Comparison of ENCODE assay signal across 14 mouse cellular contexts in the genomic region with DNA sequence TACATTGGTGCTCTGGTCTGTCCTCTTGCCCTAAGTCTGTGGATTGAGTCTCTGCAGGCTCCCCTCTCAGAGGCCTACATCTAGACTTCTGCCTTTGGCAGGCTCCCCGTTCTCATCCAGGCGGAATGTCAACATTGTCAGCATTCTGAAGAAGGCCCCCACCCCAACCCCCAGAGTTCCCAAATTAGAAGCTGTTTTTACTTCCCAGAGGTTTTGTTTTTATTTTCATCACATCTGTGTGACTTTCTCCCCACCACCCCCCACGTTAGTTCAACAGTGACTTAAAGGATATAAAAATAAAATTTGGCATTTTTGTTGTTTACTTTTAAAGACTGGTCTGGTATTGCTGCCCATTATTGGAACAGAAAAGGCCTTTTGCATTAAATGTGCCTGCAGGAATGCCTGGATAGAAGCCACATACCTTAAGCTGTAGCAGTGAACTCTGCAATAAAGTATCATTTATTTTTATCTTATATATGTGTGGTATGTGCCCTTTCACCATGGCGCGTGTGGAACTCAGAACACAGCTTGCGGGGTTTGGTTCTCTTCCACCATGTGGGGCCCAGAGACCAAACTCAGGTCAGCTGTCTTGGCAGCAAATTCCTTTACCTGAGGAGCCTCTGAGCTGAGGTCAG. TPM values are rescaled to one million over a fixed set of nuclear protein-coding genes. Genes with fewer than 3 reads are reported as not detected.
DNase-seq lines count a peak whose midpoint lies in the region; ATAC-seq and TF ChIP-seq lines count a peak whose summit lies in the region.
"Had no signal": no experiment of that assay in that cellular context is flagged by ENCODE, and none has a peak within 500 bp of the region (broad histone marks: within the 10 kb centered on the region; RNA-seq: fewer than 3 reads in every experiment).

No protein-coding gene starts in this region.

- no peak for ATAC-seq in embryonic facial prominence, embryonic 12.5 days (ENCODE audit: insufficient number of reproducible peaks, insufficient read depth, low FRiP score, low TSS enrichment)
- ATAC-seq in limb, embryonic 12.5 days (ENCODE audit: insufficient number of reproducible peaks, insufficient read depth, low FRiP score, low TSS enrichment, low read depth) = 0 out of 2 replicates have a peak, but pooled peaks have one; percentile 29
- peak; percentile 61 for ATAC-seq in intestine, embryonic 16.5 days
- ATAC-seq: activated CD4-positive, CD25-positive, alpha-beta regulatory T cell, adult 4 months; forebrain, embryonic 13.5 days had no signal

- H3K4me1 ChIP-seq in embryonic facial prominence, embryonic 12.5 days = no peaks in the 10 kb centered on the region
- H3K4me1 ChIP-seq in embryonic facial prominence, embryonic 10.5 days = no peaks in the 10 kb centered on the region; the same call in 1 of the 2 replicates
- peaks cover 15% of the 10 kb centered on the region for H3K4me1 ChIP-seq in limb, embryonic 12.5 days (replicated peaks)
- H3K4me1 ChIP-seq in limb, embryonic 10.5 days = 0 out of 2 replicates have a peak, but pooled peaks cover 5% of the 10 kb centered on the region
- peaks cover 31% of the 10 kb centered on the region for H3K4me1 ChIP-seq in intestine, embryonic 16.5 days (ENCODE audit: control insufficient read depth, insufficient read depth, low read length)
- no peaks in the 10 kb centered on the region for H3K4me1 ChIP-seq in cerebellum, adult 2 months (ENCODE audit: control insufficient read depth, insufficient read depth, low read length)
- H3K4me1 ChIP-seq: forebrain, embryonic 13.5 days had no signal

- peak overlapping the region; percentile 74 for H3K27ac ChIP-seq in embryonic facial prominence, embryonic 12.5 days
- no peak overlapping the region for H3K27ac ChIP-seq in embryonic facial prominence, embryonic 10.5 days (replicated peaks)
- peak overlapping the region; percentile 72 for H3K27ac ChIP-seq in limb, embryonic 12.5 days
- H3K27ac ChIP-seq in limb, embryonic 10.5 days = no peak overlapping the region
- peak overlapping the region; percentile 81 for H3K27ac ChIP-seq in intestine, embryonic 16.5 days (ENCODE audit: low read length)
- H3K27ac ChIP-seq in cerebellum, adult 2 months (ENCODE audit: insufficient read depth, low read length) = no peak overlapping the region
- H3K27ac ChIP-seq: forebrain, embryonic 13.5 days had no signal

- no peak for DNase-seq in embryonic facial prominence, embryonic 10.5 days (ENCODE audit: low spot score)
- no peak for DNase-seq in limb, embryonic 10.5 days (ENCODE audit: low spot score)
- peak; percentile 39 to 77 for DNase-seq in lung, postnatal 4 days
- no peak for DNase-seq in cerebellum, adult 2 months
- DNase-seq in left cerebral cortex, adult 18-20 months (ENCODE audit: low spot score in 2 of 2) = no peak

- H3K36me3 ChIP-seq in embryonic facial prominence, embryonic 12.5 days = peaks cover 43% of the 10 kb centered on the region
- peaks cover 52% of the 10 kb centered on the region for H3K36me3 ChIP-seq in embryonic facial prominence, embryonic 10.5 days (replicated peaks)
- peaks cover 40% of the 10 kb centered on the region for H3K36me3 ChIP-seq in limb, embryonic 12.5 days
- H3K36me3 ChIP-seq in limb, embryonic 10.5 days = peaks cover 52% of the 10 kb centered on the region
- peaks cover 14% of the 10 kb centered on the region; the same call in 1 of the 2 replicates for H3K36me3 ChIP-seq in intestine, embryonic 16.5 days (ENCODE audit: control insufficient read depth, insufficient read depth, low read length)

- H3K9me3 ChIP-seq in embryonic facial prominence, embryonic 12.5 days = no peaks in the 10 kb centered on the region
- H3K9me3 ChIP-seq in embryonic facial prominence, embryonic 10.5 days = no peaks in the 10 kb centered on the region
- H3K9me3 ChIP-seq in limb, embryonic 12.5 days = no peaks in the 10 kb centered on the region
- no peaks in the 10 kb centered on the region for H3K9me3 ChIP-seq in limb, embryonic 10.5 days (replicated peaks)
- H3K9me3 ChIP-seq in intestine, embryonic 16.5 days (ENCODE audit: control insufficient read depth, low read length) = no peaks in the 10 kb centered on the region
- H3K9me3 ChIP-seq: forebrain, embryonic 13.5 days; megakaryocyte, embryonic 14.5 days had no signal

- no peak overlapping the region for H3K9ac ChIP-seq in embryonic facial prominence, embryonic 12.5 days
- H3K9ac ChIP-seq in limb, embryonic 12.5 days (replicated peaks) = no peak overlapping the region; the same call in 1 of the 2 replicates
- H3K9ac ChIP-seq in intestine, embryonic 16.5 days (ENCODE audit: low read depth, low read length) = no peak overlapping the region; the same call in 1 of the 2 replicates
- H3K9ac ChIP-seq: forebrain, embryonic 13.5 days had no signal

- no peak for TF ChIP-seq CTCF in cerebellum, adult 2 months (IDR thresholded peaks at IDR 0.05; ENCODE audit: borderline replicate concordance, insufficient read depth, low read depth, low read length)

- H3K4me3 ChIP-seq in embryonic facial prominence, embryonic 12.5 days = no peak overlapping the region
- no peak overlapping the region for H3K4me3 ChIP-seq in embryonic facial prominence, embryonic 10.5 days
- H3K4me3 ChIP-seq in limb, embryonic 12.5 days (replicated peaks) = no peak overlapping the region
- no peak overlapping the region for H3K4me3 ChIP-seq in limb, embryonic 10.5 days
- H3K4me3 ChIP-seq in intestine, embryonic 16.5 days (ENCODE audit: low read length) = no peak overlapping the region
- no peak overlapping the region for H3K4me3 ChIP-seq in cerebellum, adult 2 months (replicated peaks; ENCODE audit: insufficient read depth, low read depth, low read length)
- H3K4me3 ChIP-seq: forebrain, embryonic 13.5 days; megakaryocyte, embryonic 14.5 days had no signal

- WGBS in embryonic facial prominence, embryonic 12.5 days = 70% methylated on average over 6 of the region's 6 CpGs
- 86% methylated on average over 6 of the region's 6 CpGs for whole genome bisulfite sequencing in embryonic facial prominence, embryonic 10.5 days
- WGBS in limb, embryonic 12.5 days = 82% methylated on average over 6 of the region's 6 CpGs
- WGBS in limb, embryonic 10.5 days = 91% methylated on average over 6 of the region's 6 CpGs
- WGBS in intestine, embryonic 16.5 days = 49% methylated on average over 6 of the region's 6 CpGs
- WGBS in cerebellum, adult 2 months = 87% methylated on average over 6 of the region's 6 CpGs

- H3K4me2 ChIP-seq in embryonic facial prominence, embryonic 12.5 days (replicated peaks) = no peak overlapping the region
- no peak overlapping the region for H3K4me2 ChIP-seq in limb, embryonic 12.5 days
- no peak overlapping the region for H3K4me2 ChIP-seq in intestine, embryonic 16.5 days (ENCODE audit: low read depth, low read length)
- H3K4me2 ChIP-seq: forebrain, embryonic 13.5 days had no signal

- TF ChIP-seq POLR2A in cerebellum, adult 2 months (IDR thresholded peaks at IDR 0.05; ENCODE audit: borderline replicate concordance, insufficient read depth, low read length) = no peak

- H3K27me3 ChIP-seq in embryonic facial prominence, embryonic 12.5 days = no peaks in the 10 kb centered on the region
- no peaks in the 10 kb centered on the region for H3K27me3 ChIP-seq in embryonic facial prominence, embryonic 10.5 days (replicated peaks; ENCODE audit: low read depth, poor library complexity, severe bottlenecking)
- H3K27me3 ChIP-seq in limb, embryonic 12.5 days = no peaks in the 10 kb centered on the region
- H3K27me3 ChIP-seq in limb, embryonic 10.5 days (ENCODE audit: low read depth, poor library complexity, severe bottlenecking) = no peaks in the 10 kb centered on the region
- no peaks in the 10 kb centered on the region for H3K27me3 ChIP-seq in intestine, embryonic 16.5 days (replicated peaks; ENCODE audit: control insufficient read depth, insufficient read depth, low read length)
- H3K27me3 ChIP-seq in cerebellum, adult 2 months (ENCODE audit: control insufficient read depth, insufficient read depth, low read length) = no peaks in the 10 kb centered on the region
- H3K27me3 ChIP-seq: forebrain, embryonic 13.5 days had no signal

RNA-seq across cellular contexts. Expression of gene Zp1, which starts 11.2 kb away (rescaled TPM):
- polyA plus RNA-seq in embryonic facial prominence, embryonic 12.5 days (2016; fragmentation: Nextera tagmentation; extraction: Ambion mirVana) = 0.10 TPM in 1 of 2 replicates, not detected in the other
- polyA plus RNA-seq in embryonic facial prominence, embryonic 10.5 days (2016; fragmentation: Nextera tagmentation; extraction: Ambion mirVana) = not detected in 2 replicates
- polyA plus RNA-seq in limb, embryonic 12.5 days (2016; fragmentation: Nextera tagmentation; extraction: Ambion mirVana) = not detected in 2 replicates
- polyA plus RNA-seq in limb, embryonic 10.5 days (2016; fragmentation: Nextera tagmentation; extraction: Ambion mirVana) = not detected in 2 replicates
- not detected in 2 replicates for polyA plus RNA-seq in intestine, embryonic 16.5 days (2015; fragmentation: Nextera tagmentation; extraction: Ambion mirVana)
- 0.05 TPM in 1 of 2 replicates, not detected in the other for polyA plus RNA-seq in cerebellum, adult 2 months (2012; rRNA removed)
- not detected for total RNA-seq in left cerebral cortex, adult 18-20 months (2021)
- total RNA-seq: common myeloid progenitor, adult 5-6 weeks; granulocyte monocyte progenitor cell, adult 5-6 weeks; left cerebral cortex, postnatal 14 days had no signal
- polyA plus RNA-seq: activated CD4-positive, CD25-positive, alpha-beta regulatory T cell, adult 4 months; forebrain, embryonic 13.5 days had no signal

RNA-seq across cellular contexts. Expression of gene Prpf19, which starts 14.2 kb away (rescaled TPM):
- 41.5 and 42.1 TPM in 2 replicates for polyA plus RNA-seq in embryonic facial prominence, embryonic 12.5 days (2016; fragmentation: Nextera tagmentation; extraction: Ambion mirVana)
- polyA plus RNA-seq in embryonic facial prominence, embryonic 10.5 days (2016; fragmentation: Nextera tagmentation; extraction: Ambion mirVana) = 38.9 and 42.0 TPM in 2 replicates
- polyA plus RNA-seq in limb, embryonic 12.5 days (2016; fragmentation: Nextera tagmentation; extraction: Ambion mirVana) = 44.9 and 50.3 TPM in 2 replicates
- polyA plus RNA-seq in limb, embryonic 10.5 days (2016; fragmentation: Nextera tagmentation; extraction: Ambion mirVana) = 47.2 and 51.5 TPM in 2 replicates
- 32.1 and 35.0 TPM in 2 replicates for polyA plus RNA-seq in intestine, embryonic 16.5 days (2015; fragmentation: Nextera tagmentation; extraction: Ambion mirVana)
- 278 and 288 TPM in 2 replicates for polyA plus RNA-seq in cerebellum, adult 2 months (2012; rRNA removed)
- 100 to 1,000 TPM; 207 to 211 TPM for total RNA-seq in left cerebral cortex, adult 18-20 months (2021)

RNA-seq across cellular contexts. Expression of gene Tmem109, which starts 27.4 kb away (rescaled TPM):
- 73.2 and 75.8 TPM in 2 replicates for polyA plus RNA-seq in embryonic facial prominence, embryonic 12.5 days (2016; fragmentation: Nextera tagmentation; extraction: Ambion mirVana)
- 60.8 and 63.7 TPM in 2 replicates for polyA plus RNA-seq in embryonic facial prominence, embryonic 10.5 days (2016; fragmentation: Nextera tagmentation; extraction: Ambion mirVana)
- 68.7 and 73.7 TPM in 2 replicates for polyA plus RNA-seq in limb, embryonic 12.5 days (2016; fragmentation: Nextera tagmentation; extraction: Ambion mirVana)
- 71.7 and 72.3 TPM in 2 replicates for polyA plus RNA-seq in limb, embryonic 10.5 days (2016; fragmentation: Nextera tagmentation; extraction: Ambion mirVana)
- 72.8 and 78.7 TPM in 2 replicates for polyA plus RNA-seq in intestine, embryonic 16.5 days (2015; fragmentation: Nextera tagmentation; extraction: Ambion mirVana)
- 109 and 115 TPM in 2 replicates for polyA plus RNA-seq in cerebellum, adult 2 months (2012; rRNA removed)
- 10 to 100 TPM; 47.7 to 55.1 TPM for total RNA-seq in left cerebral cortex, adult 18-20 months (2021)

RNA-seq across cellular contexts. Expression of gene Ptgdr2, which starts 27.8 kb away (rescaled TPM):
- polyA plus RNA-seq in embryonic facial prominence, embryonic 12.5 days (2016; fragmentation: Nextera tagmentation; extraction: Ambion mirVana) = 0.14 and 0.18 TPM in 2 replicates
- 0.09 TPM in 1 of 2 replicates, not detected in the other for polyA plus RNA-seq in embryonic facial prominence, embryonic 10.5 days (2016; fragmentation: Nextera tagmentation; extraction: Ambion mirVana)
- polyA plus RNA-seq in limb, embryonic 12.5 days (2016; fragmentation: Nextera tagmentation; extraction: Ambion mirVana) = 0.10 TPM in 1 of 2 replicates, not detected in the other
- polyA plus RNA-seq in limb, embryonic 10.5 days (2016; fragmentation: Nextera tagmentation; extraction: Ambion mirVana) = 0.08 TPM in 2 replicates
- 0.05 and 0.11 TPM in 2 replicates for polyA plus RNA-seq in intestine, embryonic 16.5 days (2015; fragmentation: Nextera tagmentation; extraction: Ambion mirVana)
- 0.06 and 0.10 TPM in 2 replicates for polyA plus RNA-seq in cerebellum, adult 2 months (2012; rRNA removed)
- total RNA-seq in left cerebral cortex, adult 18-20 months (2021) = under 1 TPM in 1 of 2 experiments, not detected in 1; 0.23 TPM
- total RNA-seq: granulocyte monocyte progenitor cell, adult 5-6 weeks had no signal
- polyA plus RNA-seq: activated CD4-positive, CD25-positive, alpha-beta regulatory T cell, adult 4 months had no signal

RNA-seq across cellular contexts. Expression of gene Tmem132a, which starts 39.5 kb away (rescaled TPM):
- 130 and 135 TPM in 2 replicates for polyA plus RNA-seq in embryonic facial prominence, embryonic 12.5 days (2016; fragmentation: Nextera tagmentation; extraction: Ambion mirVana)
- polyA plus RNA-seq in embryonic facial prominence, embryonic 10.5 days (2016; fragmentation: Nextera tagmentation; extraction: Ambion mirVana) = 139 and 142 TPM in 2 replicates
- 137 and 142 TPM in 2 replicates for polyA plus RNA-seq in limb, embryonic 12.5 days (2016; fragmentation: Nextera tagmentation; extraction: Ambion mirVana)
- polyA plus RNA-seq in limb, embryonic 10.5 days (2016; fragmentation: Nextera tagmentation; extraction: Ambion mirVana) = 151 and 160 TPM in 2 replicates
- 29.9 and 32.3 TPM in 2 replicates for polyA plus RNA-seq in intestine, embryonic 16.5 days (2015; fragmentation: Nextera tagmentation; extraction: Ambion mirVana)
- polyA plus RNA-seq in cerebellum, adult 2 months (2012; rRNA removed) = 350 and 389 TPM in 2 replicates
- total RNA-seq in left cerebral cortex, adult 18-20 months (2021) = 100 to 1,000 TPM; 233 to 258 TPM

Comparison
In these comparisons a context has a peak if more than half of its experiments do, and no peak if none do; other contexts are left out.
1. H3K27ac ChIP-seq: peak in embryonic facial prominence, embryonic 12.5 days (single experiment), limb, embryonic 12.5 days (single experiment) and intestine, embryonic 16.5 days (single experiment); none in embryonic facial prominence, embryonic 10.5 days (single experiment), limb, embryonic 10.5 days (single experiment) and cerebellum, adult 2 months (single experiment).
2. DNase-seq: peak in lung, postnatal 4 days (2 of 2); none in embryonic facial prominence, embryonic 10.5 days (single experiment), limb, embryonic 10.5 days (single experiment), cerebellum, adult 2 months (0 of 2) and left cerebral cortex, adult 18-20 months (0 of 2).